Mouse (Mus musculus): ENCODE measurements at regions not wholly inside any gene's neighbourhood (a gene's known extent, or its start where the extent isn't known, plus 50 kb on each side); places are given as distances from the start of the nearest gene placed in this dataset.

- H3K4me3 ChIP-seq: no peak overlapping the region
- WGBS: 81% methylated on average over 2 of the region's 2 CpGs
- H3K27ac ChIP-seq: no peak overlapping the region
- no peak overlapping the region for H3K4me2 ChIP-seq
- H3K4me1 ChIP-seq (replicated peaks): no peaks in the 10 kb centered on the region
- no peak overlapping the region for H3K9ac ChIP-seq
- no peaks in the 10 kb centered on the region for H3K9me3 ChIP-seq
- no peaks in the 10 kb centered on the region for H3K36me3 ChIP-seq
- ATAC-seq (ENCODE audit: low FRiP score): no peak
- 0 out of 2 replicates have a peak, but pooled peaks cover 2% of the 10 kb centered on the region for H3K27me3 ChIP-seq
Measured at GRCm38 (mm10) chr15:25468478-25468877, 54.9 kb upstream of the Basp1 start.

- 82% methylated on average over 16 of the region's 16 CpGs for WGBS
- H3K9me3 ChIP-seq: no peaks in the 10 kb centered on the region
- no peak for ATAC-seq (ENCODE audit: low FRiP score)
- no peak overlapping the region for H3K4me2 ChIP-seq
- no peaks in the 10 kb centered on the region for H3K4me1 ChIP-seq (replicated peaks)
- H3K9ac ChIP-seq: no peak overlapping the region
- H3K27ac ChIP-seq: no peak overlapping the region
- H3K27me3 ChIP-seq: 0 out of 2 replicates have a peak, but pooled peaks cover 2% of the 10 kb centered on the region
- no peaks in the 10 kb centered on the region for H3K36me3 ChIP-seq
- H3K4me3 ChIP-seq: no peak overlapping the region
Measured at GRCm38 (mm10) chr15:25469185-25469845, 55.8 kb upstream of the Basp1 start.

DNA sequence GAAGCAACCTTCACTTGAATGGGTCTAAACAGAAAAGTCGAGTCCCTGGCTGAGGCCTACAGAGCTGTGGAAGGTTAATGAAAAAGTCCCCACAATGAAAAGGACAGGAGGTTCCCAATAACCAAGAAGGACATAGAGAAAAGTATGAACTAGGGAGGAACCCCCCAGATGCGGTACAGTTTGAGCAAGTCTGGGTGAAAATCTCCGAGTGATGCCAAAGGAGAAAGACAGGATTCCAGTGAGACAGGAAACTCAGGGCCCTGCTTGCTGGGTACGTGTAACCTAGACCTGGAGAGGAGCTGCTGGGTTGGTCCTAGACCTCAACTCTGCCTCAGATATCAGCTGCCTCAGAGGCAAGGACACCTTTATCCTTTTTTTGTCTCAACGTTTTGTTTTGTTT lies 57.8 kb upstream of the Basp1 start:
- 92% methylated on average over 5 of the region's 5 CpGs for WGBS
- Histone ChIP-seq H3K9me3 (no peaks in the 10 kb centered on the region), H3K4me1 (replicated peaks) (no peaks in the 10 kb centered on the region), H3K36me3 (no peaks in the 10 kb centered on the region), H3K4me2 (no peak overlapping the region), H3K27ac (no peak overlapping the region), H3K27me3 (0 out of 2 replicates have a peak, but pooled peaks cover 2% of the 10 kb centered on the region), H3K4me3 (no peak overlapping the region), H3K9ac (no peak overlapping the region)
- no peak for ATAC-seq (ENCODE audit: low FRiP score)

DNA sequence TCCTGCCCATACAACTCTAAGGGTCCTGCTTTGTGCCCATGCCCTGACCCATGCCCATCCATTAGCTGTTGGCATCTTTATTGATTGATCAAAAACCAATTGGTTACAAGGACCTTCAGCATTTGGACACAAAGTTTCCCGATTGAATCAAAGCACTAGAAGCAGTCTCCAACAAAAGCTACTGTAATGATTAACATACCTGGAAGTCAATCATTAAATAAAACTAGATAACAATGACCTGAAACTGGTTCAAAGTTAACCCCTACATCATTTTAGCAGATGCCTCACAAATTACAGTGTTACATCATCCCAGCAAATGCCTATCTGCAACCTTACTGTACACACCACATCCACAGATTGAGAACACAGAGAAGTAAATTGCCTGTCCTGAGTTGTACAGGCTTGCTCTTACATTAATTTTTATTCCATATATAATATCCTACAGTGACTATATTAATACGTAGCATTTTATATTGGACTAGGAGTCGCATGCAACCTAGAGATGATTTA lies 59.7 kb upstream of the Basp1 start:
- WGBS: 82% methylated on average over 3 of the region's 3 CpGs
- Histone ChIP-seq H3K4me1 (replicated peaks) (no peaks in the 10 kb centered on the region), H3K36me3 (no peaks in the 10 kb centered on the region), H3K9me3 (no peaks in the 10 kb centered on the region), H3K9ac (no peak overlapping the region), H3K4me2 (no peak overlapping the region), H3K27me3 (0 out of 2 replicates have a peak, but pooled peaks cover 2% of the 10 kb centered on the region), H3K4me3 (no peak overlapping the region), H3K27ac (no peak overlapping the region)
- no peak for ATAC-seq (ENCODE audit: low FRiP score)

GRCm38 (mm10) chr15:25474096-25474495 lies 60.5 kb upstream of the Basp1 start:
- no peak overlapping the region for H3K27ac ChIP-seq
- 0 out of 2 replicates have a peak, but pooled peaks cover 2% of the 10 kb centered on the region for H3K27me3 ChIP-seq
- no peaks in the 10 kb centered on the region for H3K9me3 ChIP-seq
- H3K4me3 ChIP-seq: no peak overlapping the region
- H3K9ac ChIP-seq: no peak overlapping the region
- 89% methylated on average over 3 of the region's 3 CpGs for WGBS
- no peaks in the 10 kb centered on the region for H3K36me3 ChIP-seq
- H3K4me2 ChIP-seq: no peak overlapping the region
- H3K4me1 ChIP-seq (replicated peaks): no peaks in the 10 kb centered on the region
- no peak for ATAC-seq (ENCODE audit: low FRiP score)

GRCm38 (mm10) chr15:25482586-25482985 lies 69.0 kb upstream of the Basp1 start:
- Histone ChIP-seq H3K27ac (no peak overlapping the region), H3K36me3 (no peaks in the 10 kb centered on the region), H3K4me3 (no peak overlapping the region), H3K4me2 (no peak overlapping the region), H3K9ac (no peak overlapping the region), H3K4me1 (replicated peaks) (no peaks in the 10 kb centered on the region), H3K27me3 (no peaks in the 10 kb centered on the region), H3K9me3 (no peaks in the 10 kb centered on the region)
- ATAC-seq (ENCODE audit: low FRiP score): no peak
- 69% methylated on average over 3 of the region's 3 CpGs for WGBS

DNA sequence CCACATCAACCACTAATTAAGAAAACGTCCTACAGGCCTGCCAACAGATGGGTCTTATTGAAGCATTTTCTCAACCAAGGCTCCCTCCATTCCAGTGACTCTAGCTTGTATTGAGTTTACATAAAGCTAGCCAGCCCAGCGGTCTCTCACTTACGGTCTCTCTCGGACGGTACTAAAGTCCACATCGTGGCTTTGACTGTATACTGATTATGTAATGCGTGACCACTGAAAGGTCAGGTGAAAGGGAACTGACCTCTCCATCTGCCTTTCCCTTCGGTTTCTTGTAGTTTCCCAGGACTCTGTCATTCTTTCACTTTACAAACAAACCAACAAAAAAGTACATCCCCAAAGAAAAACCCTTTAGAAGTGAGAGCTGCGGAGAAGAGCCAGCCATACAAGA lies 71.8 kb upstream of the Basp1 start:
- Histone ChIP-seq H3K4me1 (replicated peaks) (no peaks in the 10 kb centered on the region), H3K36me3 (no peaks in the 10 kb centered on the region), H3K27ac (no peak overlapping the region), H3K9ac (no peak overlapping the region), H3K9me3 (no peaks in the 10 kb centered on the region), H3K27me3 (no peaks in the 10 kb centered on the region), H3K4me2 (no peak overlapping the region), H3K4me3 (no peak overlapping the region)
- WGBS: 54% methylated on average over 9 of the region's 9 CpGs
- ATAC-seq (ENCODE audit: low FRiP score): no peak

DNA sequence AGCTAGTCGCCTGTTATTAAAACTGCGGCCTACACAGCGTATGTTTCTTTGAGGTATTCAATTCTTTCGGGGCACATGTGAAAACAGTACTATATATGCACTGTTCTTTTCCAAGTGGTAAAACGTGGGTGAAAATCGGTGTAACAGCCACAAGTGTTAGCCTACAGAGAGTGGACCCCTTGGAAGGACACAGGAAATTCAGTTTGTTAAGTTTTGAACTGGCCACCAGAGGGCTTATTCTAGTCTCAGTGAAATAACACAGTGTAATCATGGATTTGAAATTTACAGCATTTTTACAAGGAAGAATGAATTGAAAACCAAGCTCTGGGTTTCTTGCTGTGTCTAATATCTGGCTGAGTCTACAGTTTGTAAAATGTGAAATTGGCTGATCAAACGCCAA lies 72.6 kb upstream of the Basp1 start:
- no peak for ATAC-seq (ENCODE audit: low FRiP score)
- H3K9me3 ChIP-seq: no peaks in the 10 kb centered on the region
- 87% methylated on average over 7 of the region's 7 CpGs for WGBS

GRCm38 (mm10) chr15:25489804-25490203 lies 76.2 kb upstream of the Basp1 start:
- H3K36me3 ChIP-seq: no peaks in the 10 kb centered on the region
- H3K4me2 ChIP-seq: no peak overlapping the region
- no peak for ATAC-seq (ENCODE audit: low FRiP score)
- WGBS: 90% methylated on average over 6 of the region's 6 CpGs
- H3K27ac ChIP-seq: no peak overlapping the region
- H3K4me1 ChIP-seq (replicated peaks): no peaks in the 10 kb centered on the region
- peaks cover 2% of the 10 kb centered on the region; the same call in 1 of the 2 replicates for H3K27me3 ChIP-seq
- no peak overlapping the region for H3K4me3 ChIP-seq
- H3K9ac ChIP-seq: no peak overlapping the region
- H3K9me3 ChIP-seq: no peaks in the 10 kb centered on the region

More for the DNA sequence above, 72.6 kb upstream of the Basp1 start:
- no peaks in the 10 kb centered on the region for H3K36me3 ChIP-seq
- no peak overlapping the region for H3K4me3 ChIP-seq
- H3K4me1 ChIP-seq (replicated peaks): no peaks in the 10 kb centered on the region
- no peak overlapping the region for H3K9ac ChIP-seq
- H3K27me3 ChIP-seq: no peaks in the 10 kb centered on the region
- no peak overlapping the region for H3K27ac ChIP-seq
- H3K4me2 ChIP-seq: no peak overlapping the region

- Histone ChIP-seq H3K4me1 (replicated peaks) (no peaks in the 10 kb centered on the region), H3K27ac (no peak overlapping the region), H3K27me3 (peaks cover 2% of the 10 kb centered on the region; the same call in 1 of the 2 replicates), H3K36me3 (no peaks in the 10 kb centered on the region), H3K4me2 (no peak overlapping the region), H3K9ac (no peak overlapping the region), H3K9me3 (no peaks in the 10 kb centered on the region), H3K4me3 (no peak overlapping the region)
- ATAC-seq (ENCODE audit: low FRiP score): no peak
- WGBS: 69% methylated on average over 5 of the region's 5 CpGs
Measured at GRCm38 (mm10) chr15:25492161-25492746, 78.7 kb upstream of the Basp1 start.

GRCm38 (mm10) chr15:25494687-25495299 lies 81.2 kb upstream of the Basp1 start:
- no peaks in the 10 kb centered on the region for H3K9me3 ChIP-seq
- H3K27ac ChIP-seq: no peak overlapping the region
- no peaks in the 10 kb centered on the region for H3K36me3 ChIP-seq
- peaks cover 4% of the 10 kb centered on the region; the same call in 1 of the 2 replicates for H3K4me1 ChIP-seq (replicated peaks)
- H3K4me2 ChIP-seq: no peak overlapping the region
- 72% methylated on average over 8 of the region's 8 CpGs for WGBS
- no peak overlapping the region for H3K9ac ChIP-seq
- no peak overlapping the region for H3K4me3 ChIP-seq
- H3K27me3 ChIP-seq: peaks cover 2% of the 10 kb centered on the region; the same call in 1 of the 2 replicates
- ATAC-seq (ENCODE audit: low FRiP score): no peak

DNA sequence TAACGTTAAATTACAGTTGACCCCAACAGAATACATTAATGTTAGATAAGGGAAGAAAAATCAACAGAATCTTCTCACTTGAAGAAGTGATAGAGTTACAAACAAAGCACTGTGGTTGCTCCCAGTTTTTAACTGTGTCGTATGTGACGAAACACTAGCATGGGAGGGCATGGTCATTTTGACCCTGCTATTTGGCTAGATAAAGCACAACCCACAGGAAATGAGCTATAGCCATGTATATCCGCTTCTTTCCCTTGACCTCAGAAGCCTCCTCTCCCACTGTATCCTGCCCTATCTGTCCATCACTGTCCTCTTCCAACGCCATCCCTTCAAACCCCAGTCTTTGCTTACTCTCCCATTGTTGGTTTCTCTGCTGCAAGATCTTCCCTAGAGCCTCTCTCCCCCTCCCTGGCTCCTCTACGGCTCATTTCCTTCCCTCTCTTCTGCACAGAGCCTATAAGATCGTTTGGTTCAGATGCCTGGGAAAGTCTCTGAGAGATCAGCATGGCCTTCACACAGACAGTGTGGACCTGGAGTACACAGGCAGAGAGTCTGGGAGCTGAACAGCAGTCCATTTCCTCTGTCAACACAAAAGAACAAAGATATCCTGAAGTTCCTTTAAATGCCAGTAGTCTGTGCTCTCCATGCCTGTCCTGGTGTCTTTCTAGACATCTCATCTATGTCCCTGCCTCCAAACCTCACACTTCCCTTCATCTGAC lies 82.5 kb upstream of the Basp1 start:
- H3K4me3 ChIP-seq: no peak overlapping the region
- H3K9me3 ChIP-seq: no peaks in the 10 kb centered on the region
- no peak for ATAC-seq (ENCODE audit: low FRiP score)
- H3K27me3 ChIP-seq: peaks cover 2% of the 10 kb centered on the region; the same call in 1 of the 2 replicates
- H3K9ac ChIP-seq: no peak overlapping the region
- WGBS: 67% methylated on average over 7 of the region's 7 CpGs
- H3K4me2 ChIP-seq: no peak overlapping the region
- no peaks in the 10 kb centered on the region for H3K36me3 ChIP-seq
- H3K4me1 ChIP-seq (replicated peaks): peaks cover 4% of the 10 kb centered on the region; the same call in 1 of the 2 replicates
- no peak overlapping the region for H3K27ac ChIP-seq

Data from hindbrain, embryonic 13.5 days (tissue).